Mouse (Mus musculus) left cerebral cortex, postnatal 25 days (tissue): ENCODE results near the gene Adam8. TPM values are rescaled to one million over a fixed set of nuclear protein-coding genes. Genes with fewer than 3 reads are reported as not detected.

Experiments used
- DNase-seq, 2 experiments: peaks; one replicate each; pipeline ENCODE4 v3.0.0; 2022; ENCODE audit warnings: low spot score in 2 of 2, mixed read lengths in 1 of 2
- intact Hi-C: fragments of 180-260 bp; cut with DNase I; formaldehyde crosslinking; loops from one replicate; pipeline ENCODE4 v1.15.1; 2025
- total RNA-seq, 2 experiments: library from RNA; stranded (reverse); gene quantifications; 2 replicates each; pipeline ENCODE4 v1.2.3; 2021

The Adam8 gene
- total RNA-seq, 2 experiments from 2014 or later: 2.6 to 2.7 TPM

- no peak for DNase-seq
- intact Hi-C loops: no loop called here
Observed at GRCm38 (mm10) chr7:139982058-139982457, 10.3 kb downstream of the Adam8 start.

GRCm38 (mm10) chr7:139980778-139981177 lies 11.6 kb downstream of the Adam8 start:
- DNase-seq: no peak
- intact Hi-C loops: no loop called here

- intact Hi-C loops: loop anchor here (10.0 kb wide), 1 partner anchor 156 kb away; the partner anchor contains the start of gene Mtg1
- peak; percentile 18 to 20 for DNase-seq
Observed at GRCm38 (mm10) chr7:139979011-139979719, 13.2 kb downstream of the Adam8 start.

- peak; percentile 91 to 96 for DNase-seq
- intact Hi-C loops: loop anchor here (10.0 kb wide), 1 partner anchor 156 kb away; the partner anchor contains the start of gene Mtg1
Observed at GRCm38 (mm10) chr7:139978278-139978892, 14.0 kb downstream of the Adam8 start, which contains the start of gene 6430531B16Rik. Gene 6430531B16Rik, minus strand, starts transcription at chr7:139978755.

- no peak for DNase-seq
- intact Hi-C loops: loop anchor here (10.0 kb wide), 1 partner anchor 159 kb away; the partner anchor contains the start of gene Mtg1
Observed at GRCm38 (mm10) chr7:139975471-139975870, 16.9 kb downstream of the Adam8 start.

GRCm38 (mm10) chr7:139974307-139974706 lies 18.1 kb downstream of the Adam8 start:
- DNase-seq: no peak
- intact Hi-C loops: loop anchor here (10.0 kb wide), 1 partner anchor 160 kb away; the partner anchor contains the start of gene Mtg1

GRCm38 (mm10) chr7:139972923-139973331 lies 19.4 kb downstream of the Adam8 start:
- intact Hi-C loops: loop anchor here (10.0 kb wide), 1 partner anchor 162 kb away; the partner anchor contains the start of gene Mtg1
- no peak for DNase-seq

- intact Hi-C loops: loop anchor here (10.0 kb wide), 1 partner anchor 163 kb away; the partner anchor contains the start of gene Mtg1
- peak in 1 of 2 experiments; percentile 33 for DNase-seq
Observed at GRCm38 (mm10) chr7:139971436-139971835, 20.9 kb downstream of the Adam8 start.

- no peak for DNase-seq
- intact Hi-C loops: loop anchor here (10.0 kb wide), 1 partner anchor 164 kb away; the partner anchor contains the start of gene Mtg1
Observed at GRCm38 (mm10) chr7:139970979-139971378, 21.4 kb downstream of the Adam8 start.

GRCm38 (mm10) chr7:139970216-139970919 lies 22.0 kb downstream of the Adam8 start:
- intact Hi-C loops: loop anchor here (10.0 kb wide), 1 partner anchor 164 kb away; the partner anchor contains the start of gene Mtg1
- no peak for DNase-seq

- intact Hi-C loops: loop anchor here (2.0 to 10.0 kb wide), 3 partner anchors 25 to 165 kb away; partner anchors contain the start of gene Mtg1
Observed at GRCm38 (mm10) chr7:139969348-139970130, 22.8 kb downstream of the Adam8 start.

GRCm38 (mm10) chr7:139968428-139968827 lies 23.9 kb downstream of the Adam8 start:
- intact Hi-C loops: loop anchor here (2.0 kb wide), 2 partner anchors 26 to 94 kb away; no protein-coding TSS in a partner anchor

More at GRCm38 (mm10) chr7:139969348-139970130, 22.8 kb downstream of the Adam8 start:
- peak; percentile 86 to 91 for DNase-seq

GRCm38 (mm10) chr7:139967175-139967574 lies 25.2 kb downstream of the Adam8 start:
- DNase-seq: no peak
- intact Hi-C loops: no loop called here

More at GRCm38 (mm10) chr7:139968428-139968827, 23.9 kb downstream of the Adam8 start:
- no peak for DNase-seq

- intact Hi-C loops: no loop called here
Observed at GRCm38 (mm10) chr7:139963814-139964213, 28.5 kb downstream of the Adam8 start.

GRCm38 (mm10) chr7:139961141-139961540 lies 31.2 kb downstream of the Adam8 start:
- no peak for DNase-seq
- intact Hi-C loops: no loop called here

More at GRCm38 (mm10) chr7:139963814-139964213, 28.5 kb downstream of the Adam8 start:
- no peak for DNase-seq

- intact Hi-C loops: no loop called here
- DNase-seq: no peak
Observed at GRCm38 (mm10) chr7:139957958-139958357, 34.4 kb downstream of the Adam8 start.

- no peak for DNase-seq
- intact Hi-C loops: no loop called here
Observed at GRCm38 (mm10) chr7:139957437-139957836, 34.9 kb downstream of the Adam8 start.

- intact Hi-C loops: no loop called here
- DNase-seq: no peak
Observed at GRCm38 (mm10) chr7:139956658-139957057, 35.7 kb downstream of the Adam8 start.

- DNase-seq: no peak
- intact Hi-C loops: no loop called here
Observed at GRCm38 (mm10) chr7:139955505-139955904, 36.9 kb downstream of the Adam8 start.
